Mouse (Mus musculus) olfactory bulb, adult 2 months (tissue): ENCODE data around the gene Gm21943. TPM values are rescaled to one million over a fixed set of nuclear protein-coding genes. Genes with fewer than 3 reads are reported as not detected.
"Not testable (repeated sequence)": the region's sequence is repeated elsewhere in the genome, so short reads cannot be mapped to it uniquely, and the experiment has no call there.

Source experiments
- H3K27ac ChIP-seq: fragments of 200-500 bp; 2 replicates; pipeline ENCODE4 v1.5.1; 2012; ENCODE audit warnings: low read depth, low read length; ENCODE audit not compliant: insufficient read depth
- H3K4me1 ChIP-seq: fragments of 200-500 bp; 2 replicates; pipeline ENCODE4 v1.6.1; 2012; ENCODE audit warnings: low read length; ENCODE audit not compliant: control insufficient read depth, insufficient read depth
- H3K4me3 ChIP-seq: fragments of 200-500 bp; 2 replicates; pipeline ENCODE4 v1.5.1; 2012; ENCODE audit warnings: mild to moderate bottlenecking, low read depth, low read length, moderate library complexity; ENCODE audit not compliant: insufficient read depth
- WGBS: fragments of 180-500 bp; shearing (Covaris S2); methylation state at CpG from one replicate; pipeline ENCODE4 v1.1.7; 2018; 5-methylcytosine and 5-hydroxymethylcytosine counted together
- polyA plus RNA-seq: library from polyadenylated mRNA; stranded (reverse); fragments of >200 nt; gene quantifications from 2 replicates; pipeline ENCODE4 v1.2.4, GENCODE M21; 2012; ENCODE audit warnings: low replicate concordance; ENCODE audit not compliant: missing spikeins, insufficient read depth, insufficient read length

Gene Gm21943
- polyA plus RNA-seq, result not detected in 2 replicates

DNA sequence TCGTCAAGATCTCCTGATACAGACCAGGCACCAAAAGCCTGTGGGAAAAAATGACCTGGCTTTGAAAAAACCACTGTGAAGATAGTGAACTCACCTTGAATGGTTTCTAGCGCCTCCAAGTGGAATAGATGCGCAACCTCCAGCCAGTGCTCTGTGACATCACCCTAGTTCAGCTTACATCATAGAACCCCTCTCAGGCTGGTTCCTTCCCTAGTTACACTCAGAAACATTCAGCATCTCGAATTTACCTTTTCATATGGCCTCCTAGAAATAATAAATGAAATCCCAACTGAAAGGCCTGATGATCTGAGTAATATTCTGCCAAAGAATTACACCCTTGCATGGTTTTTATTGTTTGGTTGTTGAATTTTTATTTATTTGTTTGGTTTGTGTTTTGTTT lies at the start of gene Gm21943:
Gene Gm21943, minus strand, starts transcription at position 101 of the 400 bp plus-strand sequence.
- no CpG with 5 or more reads among the region's 4 CpGs for WGBS
- H3K4me3 ChIP-seq, H3K4me1 ChIP-seq, H3K27ac ChIP-seq: not testable (repeated sequence)

Other genes starting within 250 kb of the Gm21943 start
- gene Gm28961, start 172.0 kb upstream of the Gm21943 start, polyA plus RNA-seq, result not detected in 2 replicates